Mouse (Mus musculus): ENCODE results near the gene Gramd4. TPM values are rescaled to one million over a fixed set of nuclear protein-coding genes. Genes with fewer than 3 reads are reported as not detected.
"Not testable (repeated sequence)": the region's sequence is repeated elsewhere in the genome, so short reads cannot be mapped to it uniquely, and the experiment has no call there.

Gene Gramd4
- polyA plus RNA-seq, 1 experiment from 2014 or later = 14.9 TPM

DNA sequence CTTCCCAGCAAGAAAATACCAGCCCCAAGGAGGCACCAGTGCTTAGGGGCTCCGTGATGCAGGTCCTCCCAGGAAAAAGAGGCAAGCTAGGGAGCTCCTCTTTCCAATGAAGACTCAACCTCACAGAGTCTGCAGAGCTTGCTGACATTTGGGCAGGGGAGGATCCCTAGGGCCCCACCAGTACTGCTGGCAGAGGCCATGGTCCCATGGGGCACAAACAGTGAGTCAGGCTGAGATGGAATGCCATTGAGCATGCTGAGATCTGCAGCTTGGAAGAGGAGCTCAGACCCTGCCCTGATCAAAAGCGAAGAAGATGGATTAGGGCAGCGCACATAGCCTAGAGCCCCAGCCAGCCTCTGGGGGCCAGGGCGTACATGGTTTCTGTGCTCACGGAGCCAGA, 16.1 kb upstream of the Gramd4 start:
- Histone ChIP-seq H3K4me2 (replicated peaks; ENCODE audit: low read depth, low read length) (no peak overlapping the region), H3K9ac (replicated peaks; ENCODE audit: low read length) (no peak overlapping the region), H3K36me3 (ENCODE audit: insufficient read depth, low read length) (no peaks in the 10 kb centered on the region), H3K27ac (ENCODE audit: low read length) (no peak overlapping the region), H3K4me1 (ENCODE audit: insufficient read depth, low read length) (peaks cover 7% of the 10 kb centered on the region; the same call in 1 of the 2 replicates), H3K4me3 (ENCODE audit: low read length) (no peak overlapping the region), H3K9me3 (ENCODE audit: low read length) (no peaks in the 10 kb centered on the region), H3K27me3 (ENCODE audit: insufficient read depth, low read length) (peaks cover 13% of the 10 kb centered on the region)
- ATAC-seq (ENCODE audit: low FRiP score, low TSS enrichment) = no peak
- 92% methylated on average over 5 of the region's 5 CpGs for WGBS

DNA sequence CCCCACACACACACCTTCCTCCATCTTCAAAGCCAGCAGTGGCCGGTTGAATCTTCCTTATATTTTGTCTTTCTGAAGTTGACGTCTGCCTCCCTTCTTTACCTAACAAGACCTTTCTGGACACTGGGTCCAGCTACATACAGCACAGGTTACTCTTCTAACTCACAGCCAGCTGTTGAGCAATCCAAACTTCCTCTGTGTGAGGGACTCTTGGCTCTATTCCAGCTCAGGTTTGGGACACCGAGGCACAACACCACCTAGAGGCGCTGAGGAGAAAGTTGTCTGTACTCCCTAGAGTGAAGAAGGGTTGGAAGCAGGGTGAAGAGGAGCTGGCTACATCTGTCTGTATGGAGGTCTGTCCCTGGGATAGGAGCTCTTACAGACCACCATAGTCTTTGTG, 15.1 kb upstream of the Gramd4 start:
- Histone ChIP-seq H3K4me2 (replicated peaks; ENCODE audit: low read depth, low read length) (no peak overlapping the region), H3K4me3 (ENCODE audit: low read length) (no peak overlapping the region), H3K4me1 (ENCODE audit: insufficient read depth, low read length) (peaks cover 7% of the 10 kb centered on the region; the same call in 1 of the 2 replicates), H3K9ac (replicated peaks; ENCODE audit: low read length) (no peak overlapping the region), H3K36me3 (ENCODE audit: insufficient read depth, low read length) (no peaks in the 10 kb centered on the region), H3K27ac (ENCODE audit: low read length) (no peak overlapping the region), H3K27me3 (ENCODE audit: insufficient read depth, low read length) (peaks cover 13% of the 10 kb centered on the region), H3K9me3 (ENCODE audit: low read length) (no peaks in the 10 kb centered on the region)
- ATAC-seq (ENCODE audit: low FRiP score, low TSS enrichment) = no peak
- 37% methylated on average over 4 of the region's 4 CpGs for WGBS

DNA sequence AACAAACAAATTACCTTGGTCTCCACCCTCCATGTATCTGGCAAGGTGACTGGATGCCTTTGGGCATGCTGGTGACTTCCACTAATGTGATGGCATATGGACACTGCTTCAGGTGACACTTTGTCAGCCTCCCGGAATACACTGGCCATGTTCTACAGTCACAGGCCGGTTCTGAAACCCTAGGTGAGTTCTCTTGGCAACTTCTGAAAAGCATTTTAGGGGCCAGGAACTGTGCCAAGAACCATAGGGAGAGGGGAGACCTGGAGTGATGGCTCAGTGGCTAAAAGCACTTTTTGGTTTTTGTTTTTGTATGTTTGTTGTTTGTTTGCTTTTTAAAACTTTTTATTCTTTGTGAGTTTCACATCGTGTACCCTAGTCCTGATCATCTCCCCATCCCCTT, 8.0 kb upstream of the Gramd4 start:
- Histone ChIP-seq H3K27me3 (ENCODE audit: insufficient read depth, low read length) (no peaks in the 10 kb centered on the region), H3K36me3 (ENCODE audit: insufficient read depth, low read length) (no peaks in the 10 kb centered on the region), H3K4me2 (replicated peaks; ENCODE audit: low read depth, low read length) (no peak overlapping the region), H3K27ac (ENCODE audit: low read length) (no peak overlapping the region), H3K4me1 (ENCODE audit: insufficient read depth, low read length) (peaks cover 11% of the 10 kb centered on the region), H3K4me3 (ENCODE audit: low read length) (no peak overlapping the region), H3K9me3 (ENCODE audit: low read length) (no peaks in the 10 kb centered on the region), H3K9ac (replicated peaks; ENCODE audit: low read length) (no peak overlapping the region)
- WGBS = 79% methylated on average over 3 of the region's 3 CpGs
- no peak for ATAC-seq (ENCODE audit: low FRiP score, low TSS enrichment)

DNA sequence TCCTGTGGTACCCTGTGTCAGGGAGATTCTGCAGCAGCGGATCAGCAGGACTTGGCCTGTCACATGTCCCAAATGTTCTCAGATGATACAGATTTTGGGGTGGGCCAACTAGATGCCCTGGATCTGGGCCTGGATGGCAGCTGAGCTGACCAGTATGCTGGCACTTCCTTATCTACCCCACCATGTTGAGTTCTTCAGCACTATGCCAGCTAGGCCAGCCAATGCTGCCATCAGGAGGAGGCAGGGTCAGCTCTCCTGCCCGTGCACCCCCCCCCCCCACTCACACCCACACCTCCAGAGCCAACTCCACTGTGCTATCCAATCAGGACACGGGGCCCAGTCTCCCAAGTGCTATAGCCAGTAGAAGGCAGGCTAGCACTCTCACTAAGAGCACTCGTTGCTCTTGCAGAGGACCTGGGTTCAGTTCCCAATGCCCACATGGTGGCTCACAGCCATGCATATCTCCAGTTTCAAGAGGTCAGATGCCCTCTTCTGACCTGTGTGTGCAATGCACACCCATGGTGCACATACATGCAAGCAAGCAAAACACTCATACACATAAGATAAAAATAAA, 7.2 kb upstream of the Gramd4 start:
- Histone ChIP-seq H3K27me3 (ENCODE audit: insufficient read depth, low read length) (no peaks in the 10 kb centered on the region), H3K9me3 (ENCODE audit: low read length) (no peaks in the 10 kb centered on the region), H3K36me3 (ENCODE audit: insufficient read depth, low read length) (no peaks in the 10 kb centered on the region), H3K4me2 (replicated peaks; ENCODE audit: low read depth, low read length) (no peak overlapping the region), H3K27ac (ENCODE audit: low read length) (no peak overlapping the region), H3K9ac (replicated peaks; ENCODE audit: low read length) (no peak overlapping the region), H3K4me3 (ENCODE audit: low read length) (no peak overlapping the region), H3K4me1 (ENCODE audit: insufficient read depth, low read length) (peaks cover 11% of the 10 kb centered on the region)
- no peak for ATAC-seq (ENCODE audit: low FRiP score, low TSS enrichment)
- 79% methylated on average over 4 of the region's 4 CpGs for WGBS

DNA sequence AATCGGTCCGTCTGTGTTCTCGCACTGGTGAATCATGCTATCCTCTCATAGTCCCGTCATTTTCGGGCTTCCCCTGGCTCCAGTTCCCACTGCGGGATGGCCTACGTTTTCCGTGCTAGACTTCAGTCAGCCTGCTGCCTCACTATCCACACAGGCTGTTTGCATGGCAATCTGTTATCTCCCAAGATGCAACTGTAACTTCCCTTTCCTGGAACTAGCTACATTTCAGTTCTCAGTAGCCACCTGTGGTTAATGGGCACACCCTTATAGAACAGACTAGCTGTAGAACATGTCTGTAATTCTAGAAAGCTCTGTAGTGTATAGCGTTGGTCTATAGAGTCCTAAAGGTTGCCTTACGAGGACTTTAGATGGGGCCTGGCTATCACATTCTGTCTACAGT, 6.3 kb upstream of the Gramd4 start:
- no peaks in the 10 kb centered on the region for H3K36me3 ChIP-seq (ENCODE audit: insufficient read depth, low read length)
- no peak for ATAC-seq (ENCODE audit: low FRiP score, low TSS enrichment)
- H3K9me3 ChIP-seq (ENCODE audit: low read length) = no peaks in the 10 kb centered on the region
- peaks cover 11% of the 10 kb centered on the region for H3K4me1 ChIP-seq (ENCODE audit: insufficient read depth, low read length)
- no peak overlapping the region for H3K4me3 ChIP-seq (ENCODE audit: low read length)
- no peaks in the 10 kb centered on the region for H3K27me3 ChIP-seq (ENCODE audit: insufficient read depth, low read length)
- no peak overlapping the region for H3K27ac ChIP-seq (ENCODE audit: low read length)
- WGBS = 80% methylated on average over 10 of the region's 10 CpGs
- H3K9ac ChIP-seq (replicated peaks; ENCODE audit: low read length) = no peak overlapping the region
- H3K4me2 ChIP-seq (replicated peaks; ENCODE audit: low read depth, low read length) = no peak overlapping the region

DNA sequence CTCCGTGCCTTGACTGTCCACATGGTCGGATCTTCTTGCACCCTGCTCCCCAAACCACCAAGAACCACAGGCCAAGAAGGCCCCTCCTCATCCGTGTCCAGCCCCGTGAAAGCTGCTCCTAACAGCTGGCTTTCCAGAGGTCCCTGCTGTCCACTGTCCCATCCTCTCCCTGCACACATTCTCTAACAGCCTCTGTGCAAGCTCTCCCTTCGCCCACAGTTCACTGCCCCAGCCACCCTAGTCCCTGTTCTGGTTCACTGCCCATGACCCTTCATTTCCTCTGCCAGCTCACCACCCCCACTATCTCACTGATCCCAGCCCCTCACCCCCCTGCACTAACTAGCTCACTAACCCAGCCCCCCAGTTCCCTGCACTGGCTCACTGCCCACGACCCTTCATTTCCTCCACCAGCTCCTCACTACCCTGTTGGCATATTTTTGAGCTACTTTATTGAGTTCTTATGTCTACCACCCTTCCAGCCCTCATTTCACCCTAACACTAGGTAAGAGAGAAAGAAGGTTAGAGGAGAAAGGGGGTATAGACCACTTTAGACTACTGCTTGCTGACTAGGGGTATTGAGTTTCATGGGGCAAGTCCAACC, 5.5 kb upstream of the Gramd4 start:
- no peak overlapping the region for H3K4me2 ChIP-seq (replicated peaks; ENCODE audit: low read depth, low read length)
- H3K27me3 ChIP-seq (ENCODE audit: insufficient read depth, low read length) = no peaks in the 10 kb centered on the region
- H3K9me3 ChIP-seq (ENCODE audit: low read length) = no peaks in the 10 kb centered on the region; the same call in 1 of the 2 replicates
- H3K4me3 ChIP-seq (ENCODE audit: low read length) = no peak overlapping the region
- whole genome bisulfite sequencing = 27% methylated on average over 6 of the region's 6 CpGs
- H3K27ac ChIP-seq (ENCODE audit: low read length) = 0 out of 2 replicates have a peak overlapping the region, but pooled peaks have one; percentile 43
- peaks cover 11% of the 10 kb centered on the region for H3K4me1 ChIP-seq (ENCODE audit: insufficient read depth, low read length)
- no peak overlapping the region; the same call in 1 of the 2 replicates for H3K9ac ChIP-seq (replicated peaks; ENCODE audit: low read length)
- ATAC-seq (ENCODE audit: low FRiP score, low TSS enrichment) = peak; percentile 62
- H3K36me3 ChIP-seq (ENCODE audit: insufficient read depth, low read length) = no peaks in the 10 kb centered on the region

DNA sequence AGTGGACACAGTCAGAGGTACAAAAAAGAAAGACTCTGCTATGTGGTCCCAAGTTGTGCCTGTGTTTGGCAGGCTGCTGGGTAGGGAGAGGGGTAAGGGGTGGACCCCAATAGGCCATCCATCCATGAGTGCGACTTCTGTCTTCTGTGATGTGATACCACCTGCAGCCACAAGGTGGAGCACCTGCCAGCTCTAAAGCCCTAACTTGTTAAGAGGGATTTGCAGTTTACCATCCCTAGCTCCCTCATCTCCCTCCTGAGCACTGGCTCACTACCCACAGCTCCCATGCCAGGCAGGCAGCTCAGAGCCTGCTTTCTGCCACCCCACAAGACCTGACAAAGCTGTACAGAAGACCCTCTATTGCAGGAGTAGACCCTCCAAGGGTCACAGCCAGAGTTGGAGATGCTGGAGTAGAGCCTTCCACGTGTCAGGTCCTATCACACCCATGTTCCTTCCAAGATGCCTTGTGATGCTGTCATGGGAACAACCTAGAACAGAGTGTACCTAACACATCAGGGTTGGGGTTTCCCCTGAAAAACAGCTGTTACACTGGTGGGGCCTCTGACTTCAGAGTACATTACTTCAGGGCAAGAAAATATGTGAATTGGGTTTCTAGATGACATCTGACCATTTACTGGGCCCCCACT, 3.5 kb upstream of the Gramd4 start:
- no peak overlapping the region for H3K27ac ChIP-seq (ENCODE audit: low read length)
- no peaks in the 10 kb centered on the region for H3K27me3 ChIP-seq (ENCODE audit: insufficient read depth, low read length)
- no peak overlapping the region for H3K4me2 ChIP-seq (replicated peaks; ENCODE audit: low read depth, low read length)
- ATAC-seq (ENCODE audit: low FRiP score, low TSS enrichment) = no peak; the same call in 1 of the 2 replicates
- H3K9ac ChIP-seq (replicated peaks; ENCODE audit: low read length) = no peak overlapping the region
- H3K4me3 ChIP-seq (ENCODE audit: low read length) = no peak overlapping the region
- H3K36me3 ChIP-seq (ENCODE audit: insufficient read depth, low read length) = no peaks in the 10 kb centered on the region
- 44% methylated on average over 2 of the region's 2 CpGs for WGBS
- H3K4me1 ChIP-seq (ENCODE audit: insufficient read depth, low read length) = peaks cover 23% of the 10 kb centered on the region
- H3K9me3 ChIP-seq (ENCODE audit: low read length) = no peaks in the 10 kb centered on the region; the same call in 1 of the 2 replicates

DNA sequence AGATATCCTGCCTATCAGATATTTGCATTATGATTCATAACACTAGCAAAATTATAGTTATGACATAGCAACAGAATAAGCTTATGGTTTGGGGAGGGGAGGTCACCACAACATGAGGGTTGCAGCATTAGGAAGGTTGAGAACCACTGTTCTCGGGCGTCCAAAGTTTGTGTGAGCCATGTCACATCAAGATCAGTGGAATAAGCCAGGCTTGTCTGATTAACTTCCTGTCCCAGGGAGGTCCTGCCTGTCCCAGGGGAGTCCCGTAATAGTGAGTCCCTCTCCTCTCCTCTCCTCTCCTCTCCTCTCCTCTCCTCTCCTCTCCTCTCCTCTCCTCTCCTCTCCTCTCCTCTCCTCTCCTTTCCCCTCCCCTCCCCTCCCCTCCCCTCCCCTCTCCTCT, 2.6 kb upstream of the Gramd4 start:
- H3K4me3 ChIP-seq (ENCODE audit: low read length); H3K4me2 ChIP-seq (replicated peaks; ENCODE audit: low read depth, low read length); ATAC-seq (ENCODE audit: low FRiP score, low TSS enrichment); H3K27ac ChIP-seq (ENCODE audit: low read length); H3K9ac ChIP-seq (replicated peaks; ENCODE audit: low read length); H3K9me3 ChIP-seq (ENCODE audit: low read length); H3K36me3 ChIP-seq (ENCODE audit: insufficient read depth, low read length); H3K27me3 ChIP-seq (ENCODE audit: insufficient read depth, low read length): not testable (repeated sequence)
- peaks cover 30% of the 10 kb centered on the region for H3K4me1 ChIP-seq (ENCODE audit: insufficient read depth, low read length)
- WGBS = 60% methylated on average over 3 of the region's 3 CpGs

DNA sequence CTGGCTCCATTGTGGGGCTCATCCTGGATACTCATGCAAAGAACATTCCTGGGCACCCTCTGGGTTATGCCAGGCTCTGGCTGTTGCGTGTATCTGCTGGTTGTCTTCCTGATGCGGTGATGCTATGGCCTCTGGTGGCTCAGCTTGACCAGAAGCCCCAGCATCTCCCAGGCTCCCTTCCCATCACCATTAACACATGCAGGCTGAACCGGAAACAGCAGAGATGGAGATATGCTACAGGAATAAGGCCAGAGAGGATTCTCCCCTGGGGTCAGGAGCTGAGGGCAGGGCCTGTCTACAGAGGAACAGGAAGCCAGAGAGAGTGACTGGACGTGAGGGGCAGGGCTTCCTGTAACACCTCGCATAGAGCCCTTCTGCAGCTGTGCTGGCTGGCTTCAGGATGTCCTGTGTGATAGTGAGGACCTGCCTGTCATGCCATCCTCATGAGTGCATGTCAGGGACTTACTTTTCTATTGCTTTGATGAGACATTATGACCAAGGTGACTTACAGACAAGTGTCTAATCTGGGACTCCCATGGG, 1.2 kb upstream of the Gramd4 start:
- ATAC-seq (ENCODE audit: low FRiP score, low TSS enrichment) = no peak
- Histone ChIP-seq H3K4me1 (ENCODE audit: insufficient read depth, low read length) (peaks cover 43% of the 10 kb centered on the region), H3K27me3 (ENCODE audit: insufficient read depth, low read length) (no peaks in the 10 kb centered on the region), H3K4me3 (ENCODE audit: low read length) (no peak overlapping the region), H3K36me3 (ENCODE audit: insufficient read depth, low read length) (no peaks in the 10 kb centered on the region), H3K9me3 (ENCODE audit: low read length) (no peaks in the 10 kb centered on the region; the same call in 1 of the 2 replicates), H3K9ac (replicated peaks; ENCODE audit: low read length) (no peak overlapping the region), H3K4me2 (replicated peaks; ENCODE audit: low read depth, low read length) (no peak overlapping the region), H3K27ac (ENCODE audit: low read length) (no peak overlapping the region)
- 82% methylated on average over 5 of the region's 5 CpGs for WGBS

DNA sequence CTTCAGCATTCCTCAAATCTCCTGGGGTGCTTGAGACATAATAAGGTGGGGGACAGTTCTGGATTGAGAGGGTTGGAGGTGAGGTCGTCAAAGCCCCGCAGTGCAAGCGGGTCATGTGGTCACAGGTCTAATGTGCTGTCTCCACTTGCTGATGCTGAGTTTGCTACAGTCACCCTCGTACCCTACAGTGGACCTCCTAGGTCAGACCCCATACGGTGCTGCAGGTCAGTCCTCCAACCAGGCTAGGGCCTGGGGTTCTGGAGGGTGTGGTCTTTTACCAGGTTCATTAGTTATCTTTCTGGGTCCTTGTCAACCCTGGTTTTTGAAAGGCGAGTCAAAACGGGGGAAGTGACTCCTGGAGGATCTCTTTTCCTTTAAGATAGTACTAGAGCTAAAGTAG, 413 bp downstream of the Gramd4 start:
- Histone ChIP-seq H3K9me3 (ENCODE audit: low read length) (no peaks in the 10 kb centered on the region; the same call in 1 of the 2 replicates), H3K4me2 (replicated peaks; ENCODE audit: low read depth, low read length) (peak overlapping the region; percentile 93), H3K4me1 (ENCODE audit: insufficient read depth, low read length) (peaks cover 42% of the 10 kb centered on the region), H3K27me3 (ENCODE audit: insufficient read depth, low read length) (no peaks in the 10 kb centered on the region), H3K9ac (replicated peaks; ENCODE audit: low read length) (peak overlapping the region; percentile 94), H3K4me3 (ENCODE audit: low read length) (peak overlapping the region; percentile 83), H3K36me3 (ENCODE audit: insufficient read depth, low read length) (no peaks in the 10 kb centered on the region), H3K27ac (ENCODE audit: low read length) (peak overlapping the region; percentile 40; the same call in 1 of the 2 replicates)
- peak; percentile 33; the same call in 1 of the 2 replicates for ATAC-seq (ENCODE audit: low FRiP score, low TSS enrichment)
- 11% methylated on average over 7 of the region's 7 CpGs for WGBS

Data from kidney, embryonic 16.5 days (tissue).